7 mouse cellular contexts compared by ENCODE assay signal in the genomic region with DNA sequence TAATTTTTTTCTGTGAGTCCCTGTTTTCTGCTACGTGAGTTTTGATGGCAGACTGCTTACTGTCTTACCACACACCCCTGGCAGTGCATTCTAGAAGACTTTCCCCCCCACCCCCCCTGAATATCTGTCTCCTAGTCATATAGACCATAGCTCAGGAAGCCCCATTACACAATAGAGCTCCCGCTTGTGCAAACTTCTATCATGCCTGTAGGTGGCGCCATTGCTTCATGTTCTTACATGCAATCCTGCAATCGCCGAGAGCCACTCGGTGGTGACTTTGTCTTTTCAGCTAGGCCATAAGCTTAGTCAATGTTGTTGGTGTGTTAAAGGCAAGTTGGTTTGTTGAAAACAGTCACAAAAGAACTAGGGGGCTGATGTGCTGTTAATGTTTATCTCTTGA. TPM values are rescaled to one million over a fixed set of nuclear protein-coding genes. Genes with fewer than 3 reads are reported as not detected.
DNase-seq lines count a peak whose midpoint lies in the region; ATAC-seq lines count a peak whose summit lies in the region.

No protein-coding gene starts in this region.

- H3K27ac ChIP-seq in intestine, embryonic 15.5 days: no peak overlapping the region

- peak; percentile 62; the same call in 1 of the 2 replicates for ATAC-seq in intestine, embryonic 15.5 days

- no peak overlapping the region for H3K4me3 ChIP-seq in intestine, embryonic 15.5 days (replicated peaks)

- H3K4me1 ChIP-seq in intestine, embryonic 15.5 days (replicated peaks): no peaks in the 10 kb centered on the region

- intact Hi-C loops in left cerebral cortex, postnatal 4 days (cut with DNase I): loop anchor here (10.0 kb wide), 2 partner anchors 289 to 419 kb away; partner anchors contain the start of gene Mphosph8

- no peaks in the 10 kb centered on the region for H3K36me3 ChIP-seq in intestine, embryonic 15.5 days

- WGBS in intestine, embryonic 15.5 days: under 1% methylated on average over 6 of the region's 6 CpGs

- peak; percentile 88 for DNase-seq in ZHBTc4 (ENCODE audit: low read depth, low spot score)
- DNase-seq in cerebellum, adult 9-10 months: peak; percentile 85
- peak; percentile 36 to 72 for DNase-seq in frontal cortex, postnatal 10 days (ENCODE audit: low spot score in 2 of 2)
- peak; percentile 86 for DNase-seq in left cerebral cortex, postnatal 4 days
- peak; percentile 78 for DNase-seq in naive thymus-derived CD4-positive, alpha-beta T cell, adult 2 months (ENCODE audit: low read depth)
- DNase-seq in spleen, postnatal 4 days (ENCODE audit: low spot score in 2 of 2): peak; percentile 69 to 87

- no peak overlapping the region for H3K9ac ChIP-seq in intestine, embryonic 15.5 days

- H3K9me3 ChIP-seq in intestine, embryonic 15.5 days: no peaks in the 10 kb centered on the region

- H3K27me3 ChIP-seq in intestine, embryonic 15.5 days (replicated peaks): no peaks in the 10 kb centered on the region

- H3K4me2 ChIP-seq in intestine, embryonic 15.5 days (replicated peaks): no peak overlapping the region

RNA-seq across cellular contexts. Expression of gene Atp12a, which starts 10.9 kb away (rescaled TPM):
- polyA plus RNA-seq in intestine, embryonic 15.5 days (2015; fragmentation: Nextera tagmentation; extraction: Ambion mirVana): 0.26 and 0.91 TPM in 2 replicates
- under 1 TPM; 0.28 to 0.30 TPM for total RNA-seq in left cerebral cortex, postnatal 4 days (2021)

RNA-seq across cellular contexts. Expression of gene Rnf17, which starts 26.6 kb away (rescaled TPM):
- polyA plus RNA-seq in intestine, embryonic 15.5 days (2015; fragmentation: Nextera tagmentation; extraction: Ambion mirVana): 1.7 and 1.9 TPM in 2 replicates
- total RNA-seq in left cerebral cortex, postnatal 4 days (2021): 1 to 10 TPM; 1.0 to 1.5 TPM
